Mouse (Mus musculus): ENCODE measurements around the gene Mettl16.

GRCm38 (mm10) chr11:74834650-74835277 lies 64.1 kb downstream of the Mettl16 start:
- TF ChIP-seq CTCF (IDR thresholded peaks at IDR 0.05; ENCODE audit: low read depth, low read length) (no peak), POLR2A (IDR thresholded peaks at IDR 0.05; ENCODE audit: borderline replicate concordance, low read depth, low read length) (no peak)
